Mouse (Mus musculus): ENCODE measurements at regions not wholly inside any gene's neighbourhood (a gene's known extent, or its start where the extent isn't known, plus 50 kb on each side); places are given as distances from the start of the nearest gene placed in this dataset.

DNA sequence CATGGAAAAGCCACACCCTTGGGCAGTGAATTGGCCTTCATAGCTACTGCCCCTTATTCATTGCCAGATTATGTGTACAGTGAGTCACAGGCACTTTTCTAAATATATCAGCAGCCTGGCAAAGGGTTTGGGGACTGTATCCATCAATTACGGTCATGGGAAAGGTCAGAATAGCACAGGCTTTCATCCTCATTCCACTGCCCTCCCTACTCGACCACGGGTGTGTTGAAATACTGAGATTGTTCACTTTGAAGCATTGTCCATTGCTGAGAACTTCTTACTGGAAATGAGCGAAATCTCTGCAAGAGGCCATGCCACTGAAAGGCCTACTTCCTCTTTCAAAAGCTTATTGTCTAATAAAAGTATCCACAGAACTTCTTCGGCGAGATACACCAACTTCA is 242.9 kb downstream of the Ahr start:
- H3K27ac ChIP-seq (ENCODE audit: insufficient read depth, low read length) = no peak overlapping the region
- H3K4me1 ChIP-seq (ENCODE audit: control insufficient read depth, insufficient read depth, low read length) = no peaks in the 10 kb centered on the region
- DNase-seq = no peak
- H3K27me3 ChIP-seq (ENCODE audit: control insufficient read depth, insufficient read depth, low read length) = no peaks in the 10 kb centered on the region; the same call in 1 of the 2 replicates
- H3K4me3 ChIP-seq (replicated peaks; ENCODE audit: insufficient read depth, low read depth, low read length) = no peak overlapping the region
- TF ChIP-seq POLR2A (IDR thresholded peaks at IDR 0.05; ENCODE audit: borderline replicate concordance, insufficient read depth, low read length) = no peak
- no peak for TF ChIP-seq CTCF (IDR thresholded peaks at IDR 0.05; ENCODE audit: borderline replicate concordance, insufficient read depth, low read depth, low read length)
- WGBS = 82% methylated on average over 6 of the region's 6 CpGs

- TF ChIP-seq CTCF (IDR thresholded peaks at IDR 0.05; ENCODE audit: borderline replicate concordance, insufficient read depth, low read depth, low read length) (no peak), POLR2A (IDR thresholded peaks at IDR 0.05; ENCODE audit: borderline replicate concordance, insufficient read depth, low read length) (no peak)
- Histone ChIP-seq H3K27me3 (ENCODE audit: control insufficient read depth, insufficient read depth, low read length) (no peaks in the 10 kb centered on the region; the same call in 1 of the 2 replicates), H3K4me1 (ENCODE audit: control insufficient read depth, insufficient read depth, low read length) (no peaks in the 10 kb centered on the region), H3K27ac (ENCODE audit: insufficient read depth, low read length) (no peak overlapping the region), H3K4me3 (replicated peaks; ENCODE audit: insufficient read depth, low read depth, low read length) (no peak overlapping the region)
- DNase-seq = peak in 1 of 2 experiments; percentile 1
- 21% methylated on average over 2 of the region's 2 CpGs for WGBS
These were observed 241.0 kb downstream of the Snx13 start for GRCm38 (mm10) chr12:35287974-35288373.

- TF ChIP-seq POLR2A (IDR thresholded peaks at IDR 0.05; ENCODE audit: borderline replicate concordance, insufficient read depth, low read length) = no peak
- TF ChIP-seq CTCF (IDR thresholded peaks at IDR 0.05; ENCODE audit: borderline replicate concordance, insufficient read depth, low read depth, low read length) = no peak
- Histone ChIP-seq H3K27ac (ENCODE audit: insufficient read depth, low read length) (no peak overlapping the region), H3K4me1 (ENCODE audit: control insufficient read depth, insufficient read depth, low read length) (no peaks in the 10 kb centered on the region), H3K27me3 (ENCODE audit: control insufficient read depth, insufficient read depth, low read length) (no peaks in the 10 kb centered on the region; the same call in 1 of the 2 replicates), H3K4me3 (replicated peaks; ENCODE audit: insufficient read depth, low read depth, low read length) (no peak overlapping the region)
- DNase-seq = no peak
- 58% methylated on average over 3 of the region's 3 CpGs for WGBS
These were observed 240.6 kb downstream of the Snx13 start for GRCm38 (mm10) chr12:35287570-35287969.

DNA sequence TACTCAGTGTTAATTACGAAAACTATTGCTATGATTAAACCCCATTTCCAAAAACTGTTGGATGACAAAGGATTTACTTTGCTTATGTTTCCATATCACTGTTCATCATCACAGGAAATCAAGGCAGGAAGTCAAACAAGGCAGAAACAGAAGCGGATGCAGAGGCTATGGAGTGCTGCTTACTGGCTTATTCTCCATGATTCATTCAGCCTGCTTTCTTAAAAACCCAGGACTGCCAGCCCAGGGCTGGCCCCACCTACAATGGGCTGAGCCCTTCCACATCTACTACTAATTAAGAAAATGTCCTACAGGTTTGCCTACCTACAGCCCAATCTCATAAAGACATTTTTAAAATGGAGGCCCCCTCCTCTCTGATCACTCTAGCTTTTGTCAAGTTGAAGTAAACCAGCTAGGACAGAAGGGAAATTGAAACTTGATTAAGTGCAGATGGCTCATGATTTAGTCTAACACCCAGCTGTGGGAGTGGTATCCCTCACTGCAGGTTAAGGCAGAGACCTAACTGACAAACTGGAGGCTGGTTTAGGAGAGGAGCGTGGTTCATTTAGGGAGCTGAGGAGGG is 240.1 kb downstream of the Snx13 start:
- 95% methylated on average over 3 of the region's 3 CpGs for WGBS
- no peak for TF ChIP-seq CTCF (IDR thresholded peaks at IDR 0.05; ENCODE audit: borderline replicate concordance, insufficient read depth, low read depth, low read length)
- no peak for TF ChIP-seq POLR2A (IDR thresholded peaks at IDR 0.05; ENCODE audit: borderline replicate concordance, insufficient read depth, low read length)
- no peak for DNase-seq
- H3K27me3 ChIP-seq (ENCODE audit: control insufficient read depth, insufficient read depth, low read length) = no peaks in the 10 kb centered on the region; the same call in 1 of the 2 replicates
- H3K4me1 ChIP-seq (ENCODE audit: control insufficient read depth, insufficient read depth, low read length) = no peaks in the 10 kb centered on the region
- H3K4me3 ChIP-seq (replicated peaks; ENCODE audit: insufficient read depth, low read depth, low read length) = no peak overlapping the region
- no peak overlapping the region for H3K27ac ChIP-seq (ENCODE audit: insufficient read depth, low read length)

GRCm38 (mm10) chr12:35284345-35284744 is 237.4 kb downstream of the Snx13 start:
- 31% methylated on average over 2 of the region's 2 CpGs for WGBS
- DNase-seq = no peak
- Histone ChIP-seq H3K4me3 (replicated peaks; ENCODE audit: insufficient read depth, low read depth, low read length) (no peak overlapping the region), H3K4me1 (ENCODE audit: control insufficient read depth, insufficient read depth, low read length) (no peaks in the 10 kb centered on the region), H3K27ac (ENCODE audit: insufficient read depth, low read length) (no peak overlapping the region), H3K27me3 (ENCODE audit: control insufficient read depth, insufficient read depth, low read length) (no peaks in the 10 kb centered on the region; the same call in 1 of the 2 replicates)
- no peak for TF ChIP-seq CTCF (IDR thresholded peaks at IDR 0.05; ENCODE audit: borderline replicate concordance, insufficient read depth, low read depth, low read length)
- no peak for TF ChIP-seq POLR2A (IDR thresholded peaks at IDR 0.05; ENCODE audit: borderline replicate concordance, insufficient read depth, low read length)

GRCm38 (mm10) chr12:35283925-35284324 is 236.9 kb downstream of the Snx13 start:
- 26% methylated on average over 5 of the region's 5 CpGs for WGBS
- Histone ChIP-seq H3K4me3 (replicated peaks; ENCODE audit: insufficient read depth, low read depth, low read length) (no peak overlapping the region), H3K4me1 (ENCODE audit: control insufficient read depth, insufficient read depth, low read length) (no peaks in the 10 kb centered on the region), H3K27me3 (ENCODE audit: control insufficient read depth, insufficient read depth, low read length) (no peaks in the 10 kb centered on the region; the same call in 1 of the 2 replicates), H3K27ac (ENCODE audit: insufficient read depth, low read length) (no peak overlapping the region)
- TF ChIP-seq CTCF (IDR thresholded peaks at IDR 0.05; ENCODE audit: borderline replicate concordance, insufficient read depth, low read depth, low read length) (no peak), POLR2A (IDR thresholded peaks at IDR 0.05; ENCODE audit: borderline replicate concordance, insufficient read depth, low read length) (no peak)
- no peak for DNase-seq

DNA sequence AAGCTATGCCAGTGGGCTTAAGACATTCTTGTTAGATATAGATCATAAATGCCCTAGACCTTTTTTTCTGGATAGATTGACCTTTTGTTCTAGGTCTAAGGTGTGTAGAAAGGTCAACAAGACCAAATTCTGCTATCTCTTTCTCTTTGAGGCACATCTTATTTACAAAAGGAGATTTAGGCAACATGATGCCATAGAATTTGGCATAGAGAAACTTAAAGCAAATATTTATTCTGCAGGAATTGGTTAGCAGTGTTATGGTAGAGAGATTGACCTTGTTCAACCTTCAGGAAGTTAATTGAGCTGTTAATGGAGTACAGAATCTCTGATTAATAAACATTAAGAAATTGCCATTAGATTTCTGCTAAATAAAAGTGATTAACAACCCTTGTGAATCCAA is 236.4 kb downstream of the Snx13 start:
- DNase-seq = no peak
- TF ChIP-seq CTCF (IDR thresholded peaks at IDR 0.05; ENCODE audit: borderline replicate concordance, insufficient read depth, low read depth, low read length) (no peak), POLR2A (IDR thresholded peaks at IDR 0.05; ENCODE audit: borderline replicate concordance, insufficient read depth, low read length) (no peak)
- H3K27ac ChIP-seq (ENCODE audit: insufficient read depth, low read length) = no peak overlapping the region

GRCm38 (mm10) chr12:35269465-35269864 is 222.5 kb downstream of the Snx13 start:
- Histone ChIP-seq H3K27ac (ENCODE audit: insufficient read depth, low read length) (no peak overlapping the region), H3K4me3 (replicated peaks; ENCODE audit: insufficient read depth, low read depth, low read length) (no peak overlapping the region), H3K4me1 (ENCODE audit: control insufficient read depth, insufficient read depth, low read length) (no peaks in the 10 kb centered on the region), H3K27me3 (ENCODE audit: control insufficient read depth, insufficient read depth, low read length) (no peaks in the 10 kb centered on the region)
- DNase-seq = no peak
- TF ChIP-seq POLR2A (IDR thresholded peaks at IDR 0.05; ENCODE audit: borderline replicate concordance, insufficient read depth, low read length) = no peak
- no peak for TF ChIP-seq CTCF (IDR thresholded peaks at IDR 0.05; ENCODE audit: borderline replicate concordance, insufficient read depth, low read depth, low read length)

More for the DNA sequence above, 236.4 kb downstream of the Snx13 start:
- H3K27me3 ChIP-seq (ENCODE audit: control insufficient read depth, insufficient read depth, low read length) = no peaks in the 10 kb centered on the region; the same call in 1 of the 2 replicates
- H3K4me1 ChIP-seq (ENCODE audit: control insufficient read depth, insufficient read depth, low read length) = no peaks in the 10 kb centered on the region
- H3K4me3 ChIP-seq (replicated peaks; ENCODE audit: insufficient read depth, low read depth, low read length) = no peak overlapping the region

Measured in cerebellum, adult 2 months (tissue).